Mouse (Mus musculus) kidney, postnatal 25 days (tissue): ENCODE measurements at regions not wholly inside any gene's neighbourhood (a gene's known extent, or its start where the extent isn't known, plus 50 kb on each side); places are given as distances from the start of the nearest gene placed in this dataset.
"Not testable (repeated sequence)": the region's sequence is repeated elsewhere in the genome, so short reads cannot be mapped to it uniquely, and the experiment has no call there.

Experiments used
- DNase-seq, 2 experiments: peaks; one replicate each; pipeline ENCODE4 v3.0.0; 2021; ENCODE audit warnings: mixed read lengths in 2 of 2

- no peak for DNase-seq
These were observed 209.7 kb downstream of the Cd47 start for GRCm38 (mm10) chr16:50010074-50010473.

GRCm38 (mm10) chr16:50010532-50010971 is 210.2 kb downstream of the Cd47 start:
- peak; percentile 37 to 74 for DNase-seq

- DNase-seq, result no peak
These were observed 223.6 kb downstream of the Cd47 start for GRCm38 (mm10) chr16:50023885-50024284.

GRCm38 (mm10) chr16:50026100-50026884 is 226.0 kb downstream of the Cd47 start:
- DNase-seq, result no peak

GRCm38 (mm10) chr16:50027189-50027588 is 226.9 kb downstream of the Cd47 start:
- DNase-seq, result no peak

- DNase-seq, result no peak
These were observed 229.4 kb downstream of the Cd47 start for GRCm38 (mm10) chr16:50029711-50030110.

GRCm38 (mm10) chr16:50030355-50030754 is 230.0 kb downstream of the Cd47 start:
- not testable (repeated sequence) for DNase-seq

- DNase-seq, result no peak
These were observed 230.6 kb downstream of the Cd47 start for GRCm38 (mm10) chr16:50030905-50031369.

- DNase-seq, result no peak
These were observed 232.5 kb downstream of the Cd47 start for GRCm38 (mm10) chr16:50032798-50033197.

- DNase-seq, result peak in 1 of 2 experiments; percentile 30
These were observed 236.0 kb downstream of the Cd47 start for GRCm38 (mm10) chr16:50036296-50036734.

GRCm38 (mm10) chr16:50044103-50044502 is 243.8 kb downstream of the Cd47 start:
- DNase-seq, result no peak

GRCm38 (mm10) chr16:50045552-50046547 is 245.5 kb downstream of the Cd47 start:
- DNase-seq, result peak; percentile 72 to 79

GRCm38 (mm10) chr16:50063540-50063939 is 263.2 kb downstream of the Cd47 start:
- DNase-seq, result no peak

- no peak for DNase-seq
These were observed 265.2 kb downstream of the Cd47 start for GRCm38 (mm10) chr16:50065336-50066082.

GRCm38 (mm10) chr16:50069033-50069432 is 268.7 kb downstream of the Cd47 start:
- peak; percentile 46 to 56 for DNase-seq

- DNase-seq, result no peak
These were observed 270.4 kb downstream of the Cd47 start for GRCm38 (mm10) chr16:50070728-50071127.

GRCm38 (mm10) chr16:50072853-50073360 is 272.6 kb downstream of the Cd47 start:
- no peak for DNase-seq

- DNase-seq, result peak in 1 of 2 experiments; percentile 8
These were observed 273.6 kb downstream of the Cd47 start for GRCm38 (mm10) chr16:50073979-50074378.

GRCm38 (mm10) chr16:50075641-50076040 is 275.3 kb downstream of the Cd47 start:
- DNase-seq, result no peak

GRCm38 (mm10) chr16:50081511-50081910 is 281.2 kb downstream of the Cd47 start:
- no peak for DNase-seq

GRCm38 (mm10) chr16:50092318-50092717 is 292.0 kb downstream of the Cd47 start:
- no peak for DNase-seq

GRCm38 (mm10) chr16:50092780-50093179 is 292.4 kb downstream of the Cd47 start:
- DNase-seq, result no peak
